Mouse (Mus musculus): ENCODE results near the gene Aqp2.

DNA sequence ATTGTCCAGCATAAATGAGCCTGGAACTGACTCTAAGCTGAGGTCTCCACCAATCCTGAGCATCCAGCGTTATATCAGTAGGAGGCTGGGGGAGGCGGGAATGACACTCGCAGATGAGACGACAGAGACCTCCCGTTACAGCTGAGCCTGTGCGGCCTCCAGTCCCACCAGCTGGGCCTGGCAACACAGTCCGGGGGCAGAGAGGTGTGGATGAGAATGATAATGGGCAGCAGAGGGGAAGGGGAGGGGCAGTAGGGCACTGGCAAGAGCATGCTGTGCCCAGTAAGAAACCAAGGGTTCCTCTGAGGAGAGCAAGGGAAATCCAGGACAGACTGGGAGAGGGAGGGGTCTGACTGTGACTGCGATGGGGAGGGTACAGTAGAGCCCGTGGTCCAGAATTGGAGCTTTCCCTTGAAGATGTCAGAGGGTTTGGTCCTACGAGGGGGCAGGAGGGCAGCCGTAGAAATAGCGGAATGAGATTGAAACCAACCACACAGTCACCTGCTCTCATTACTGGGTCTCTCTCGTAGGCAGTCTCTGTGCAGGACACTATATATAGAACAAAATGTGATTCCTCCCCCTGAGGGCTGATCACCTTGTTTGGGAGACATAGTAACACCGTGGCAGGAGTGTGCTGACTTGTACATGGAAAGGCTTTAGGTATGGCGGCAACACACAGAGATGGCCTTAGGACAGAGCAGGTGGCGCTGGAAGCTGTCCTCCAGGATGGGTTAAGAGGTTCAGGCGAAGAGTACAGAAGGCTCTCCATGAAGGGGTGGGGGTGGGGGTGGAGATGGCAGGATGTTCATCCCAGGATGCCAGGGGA lies 20.6 kb downstream of the Aqp2 start:
- TF ChIP-seq CTCF (IDR thresholded peaks at IDR 0.05; ENCODE audit: borderline replicate concordance, control insufficient read depth, extremely low read depth, insufficient read depth, low read length, poor library complexity) (no peak), POLR2A (IDR thresholded peaks at IDR 0.05; ENCODE audit: control insufficient read depth, extremely low read depth, insufficient read depth, low read length, poor library complexity) (no peak)
